ENCODE assay signal across 11 mouse cellular contexts in the genomic region with DNA sequence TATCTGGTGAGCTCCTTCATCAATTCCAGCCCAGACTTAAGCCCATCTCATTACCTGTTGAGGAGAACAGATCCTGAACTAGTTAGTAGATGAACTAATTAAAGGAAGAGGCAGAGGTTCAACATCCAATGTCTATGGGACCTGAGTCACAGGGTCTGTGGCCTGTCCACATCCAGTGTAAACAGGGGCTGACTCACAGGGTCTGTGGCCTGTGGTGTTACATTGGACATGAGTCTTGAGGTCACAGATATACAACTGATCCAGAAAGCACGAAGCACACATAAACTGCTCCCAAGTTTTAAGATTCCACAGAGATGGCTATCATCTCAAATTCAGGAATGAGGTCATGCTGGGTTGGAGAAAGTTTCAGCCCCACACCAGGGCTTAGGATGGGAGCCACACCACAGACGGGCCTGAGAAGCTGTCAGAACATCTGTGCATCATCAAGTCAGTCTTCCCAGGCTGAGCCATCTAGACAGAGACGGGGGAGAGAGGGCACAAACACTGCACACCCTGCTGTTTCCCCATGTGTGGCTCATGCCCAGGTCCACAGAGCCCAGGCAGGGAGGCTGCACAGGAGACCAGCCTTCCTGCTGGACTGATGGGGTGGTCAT.
A peak's percentile ranks its signal among the peaks of the same experiment; 100 is the strongest.
DNase-seq lines count a peak whose midpoint lies in the region; ATAC-seq and TF ChIP-seq lines count a peak whose summit lies in the region.
"Had no signal": no experiment of that assay in that cellular context is flagged by ENCODE, and none has a peak within 500 bp of the region (broad histone marks: within the 10 kb centered on the region; RNA-seq: fewer than 3 reads in every experiment).

No protein-coding gene starts in this region.

- DNase-seq in heart, postnatal 14 days, result no peak
- no peak for DNase-seq in limb, embryonic 10.5 days (ENCODE audit: low spot score)
- peak; percentile 68 for DNase-seq in Patski (ENCODE audit: low read depth, low spot score)
- DNase-seq in right cerebral cortex, adult 18-20 months, result no peak
- no peak for DNase-seq in gastrocnemius, postnatal 36 days
- DNase-seq: cerebellum, adult 9-10 months; lung, adult 2 months had no signal

- 34% methylated on average over 3 of the region's 3 CpGs for WGBS in heart, embryonic 12.5 days
- 46% methylated on average over 3 of the region's 3 CpGs for WGBS in limb, embryonic 12.5 days
- 44% methylated on average over 3 of the region's 3 CpGs for WGBS in limb, embryonic 10.5 days
- WGBS in stomach, embryonic 14.5 days, result 29% methylated on average over 3 of the region's 3 CpGs

- ATAC-seq in heart, embryonic 12.5 days (ENCODE audit: insufficient number of reproducible peaks, low FRiP score), result peak; percentile 33; the same call in 1 of the 2 replicates
- ATAC-seq in limb, embryonic 12.5 days (ENCODE audit: insufficient number of reproducible peaks, insufficient read depth, low FRiP score, low TSS enrichment, low read depth), result 0 out of 2 replicates have a peak, but pooled peaks have one; percentile 33
- ATAC-seq in Patski, result peak; percentile 54
- peak; percentile 42; the same call in 1 of the 2 replicates for ATAC-seq in stomach, embryonic 14.5 days (ENCODE audit: insufficient number of reproducible peaks, insufficient read depth, low FRiP score, low read depth)

- intact Hi-C loops in heart, postnatal 14 days (cut with DNase I), result no loop called here
- intact Hi-C loops in gastrocnemius, postnatal 36 days (cut with DNase I), result no loop called here

- peak overlapping the region; percentile 53 for H3K27ac ChIP-seq in heart, embryonic 12.5 days (ENCODE audit: poor library complexity, severe bottlenecking)
- H3K27ac ChIP-seq in limb, embryonic 12.5 days, result peak overlapping the region; percentile 50; the same call in 1 of the 2 replicates
- H3K27ac ChIP-seq in limb, embryonic 10.5 days, result no peak overlapping the region
- no peak overlapping the region for H3K27ac ChIP-seq in stomach, embryonic 14.5 days (ENCODE audit: low read length)

- H3K36me3 ChIP-seq in heart, embryonic 12.5 days, result no peaks in the 10 kb centered on the region
- no peaks in the 10 kb centered on the region for H3K36me3 ChIP-seq in limb, embryonic 12.5 days
- H3K36me3 ChIP-seq in limb, embryonic 10.5 days, result no peaks in the 10 kb centered on the region
- no peaks in the 10 kb centered on the region for H3K36me3 ChIP-seq in stomach, embryonic 14.5 days (ENCODE audit: control insufficient read depth, insufficient read depth, low read length)

- CTCF ChIA-PET in Patski (lab: Charles Lee), result interaction anchor here (1.2 to 1.5 kb wide), 2 partner anchors 16 to 120 kb away, joined by 3 read pairs; no protein-coding TSS in a partner anchor

- TF ChIP-seq CTCF in Patski (IDR thresholded peaks at IDR 0.05), result no peak

- H3K4me3 ChIP-seq in heart, embryonic 12.5 days, result no peak overlapping the region
- H3K4me3 ChIP-seq in limb, embryonic 12.5 days (replicated peaks), result no peak overlapping the region
- H3K4me3 ChIP-seq in limb, embryonic 10.5 days, result no peak overlapping the region
- no peak overlapping the region for H3K4me3 ChIP-seq in stomach, embryonic 14.5 days (ENCODE audit: low read depth, low read length)

- H3K9ac ChIP-seq in heart, embryonic 12.5 days, result no peak overlapping the region
- no peak overlapping the region for H3K9ac ChIP-seq in limb, embryonic 12.5 days (replicated peaks)
- H3K9ac ChIP-seq in stomach, embryonic 14.5 days (replicated peaks; ENCODE audit: low read depth, low read length), result no peak overlapping the region

- H3K4me2 ChIP-seq in heart, embryonic 12.5 days, result peak overlapping the region; percentile 46
- H3K4me2 ChIP-seq in limb, embryonic 12.5 days, result no peak overlapping the region
- H3K4me2 ChIP-seq in stomach, embryonic 14.5 days (replicated peaks; ENCODE audit: low read depth, low read length), result no peak overlapping the region

- no peaks in the 10 kb centered on the region for H3K9me3 ChIP-seq in heart, embryonic 12.5 days (replicated peaks)
- no peaks in the 10 kb centered on the region for H3K9me3 ChIP-seq in limb, embryonic 12.5 days
- no peaks in the 10 kb centered on the region for H3K9me3 ChIP-seq in limb, embryonic 10.5 days (replicated peaks)
- H3K9me3 ChIP-seq in stomach, embryonic 14.5 days (ENCODE audit: control insufficient read depth, low read depth, low read length), result no peaks in the 10 kb centered on the region

- H3K27me3 ChIP-seq in heart, embryonic 12.5 days (replicated peaks), result no peaks in the 10 kb centered on the region
- H3K27me3 ChIP-seq in limb, embryonic 12.5 days, result no peaks in the 10 kb centered on the region
- H3K27me3 ChIP-seq in limb, embryonic 10.5 days (ENCODE audit: low read depth, poor library complexity, severe bottlenecking), result no peaks in the 10 kb centered on the region
- no peaks in the 10 kb centered on the region for H3K27me3 ChIP-seq in Patski
- no peaks in the 10 kb centered on the region for H3K27me3 ChIP-seq in stomach, embryonic 14.5 days (ENCODE audit: control insufficient read depth, insufficient read depth, low read length)
- H3K27me3 ChIP-seq: CH12.LX had no signal

- in situ Hi-C loops in Patski (cut with MboI; ENCODE audit: low pct_unique_long_range_greater_than_20kb), result no loop called here

- H3K4me1 ChIP-seq in heart, embryonic 12.5 days (replicated peaks), result peaks cover 32% of the 10 kb centered on the region
- H3K4me1 ChIP-seq in limb, embryonic 12.5 days (replicated peaks), result peaks cover 14% of the 10 kb centered on the region
- peaks cover 7% of the 10 kb centered on the region for H3K4me1 ChIP-seq in limb, embryonic 10.5 days
- H3K4me1 ChIP-seq in stomach, embryonic 14.5 days (ENCODE audit: control insufficient read depth, insufficient read depth, low read length), result 0 out of 2 replicates have a peak, but pooled peaks cover 2% of the 10 kb centered on the region

- POLR2A ChIA-PET in Patski (lab: Charles Lee), result no interaction called here

Comparison
In these comparisons a context has a peak if more than half of its experiments do, and no peak if none do; other contexts are left out.
1. H3K27ac ChIP-seq: peak in heart, embryonic 12.5 days (single experiment) and limb, embryonic 12.5 days (single experiment); none in limb, embryonic 10.5 days (single experiment) and stomach, embryonic 14.5 days (single experiment).
2. Peak in every context shown above with its lines, with median percentiles within 50 percentile points of each other: ATAC-seq.